ENCODE assay signal across 22 mouse cellular contexts in genomic region chr1:36522210-36522609, GRCm38 (mm10). TPM values are rescaled to one million over a fixed set of nuclear protein-coding genes. Genes with fewer than 3 reads are reported as not detected.
"Had no signal": no experiment of that assay in that cellular context is flagged by ENCODE, and none has a peak within 500 bp of the region (broad histone marks: within the 10 kb centered on the region; RNA-seq: fewer than 3 reads in every experiment).

No protein-coding gene starts in this region.

- ATAC-seq: midbrain, embryonic 15.5 days had no signal

- H3K9me3 ChIP-seq: liver, embryonic 13.5 days; midbrain, embryonic 15.5 days; neural tube, embryonic 12.5 days had no signal

- H3K4me2 ChIP-seq: liver, embryonic 13.5 days; midbrain, embryonic 11.5 days; midbrain, embryonic 15.5 days; neural tube, embryonic 12.5 days had no signal

- H3K27ac ChIP-seq: liver, embryonic 13.5 days had no signal

- H3K4me3 ChIP-seq: liver, embryonic 13.5 days; midbrain, embryonic 15.5 days; neural tube, embryonic 12.5 days had no signal

- DNase-seq: kidney, adult 18-20 months; kidney, adult 9 months; kidney, postnatal 14 days; kidney, postnatal 4 days; left cerebral cortex, postnatal 4 days; liver, embryonic 13.5 days; lung, adult 2 months; lung, postnatal 14 days; lung, postnatal 4 days; thymus, postnatal 25 days had no signal

- H3K27me3 ChIP-seq: liver, embryonic 13.5 days; midbrain, embryonic 15.5 days; neural tube, embryonic 12.5 days had no signal

- H3K9ac ChIP-seq: liver, embryonic 13.5 days; midbrain, embryonic 15.5 days; neural tube, embryonic 12.5 days had no signal

RNA-seq across cellular contexts. Expression of gene Gm42417, which starts 17.0 kb away (rescaled TPM):
- total RNA-seq: layer of hippocampus, adult 18-20 months; layer of hippocampus, postnatal 14 days; left cerebral cortex, adult 8-10 months; left cerebral cortex, postnatal 14 days; left cerebral cortex, postnatal 4 days; liver, adult 2 months; neutrophil, adult 5-6 weeks had no signal
- polyA plus RNA-seq: liver, adult 2 months; liver, embryonic 13.5 days; liver, embryonic 16.5 days; lung, adult 2 months; midbrain, embryonic 11.5 days; neural tube, embryonic 12.5 days; small intestine, adult 2 months; spleen, adult 2 months had no signal

RNA-seq across cellular contexts. Expression of gene Sema4c, which starts 35.9 kb away (rescaled TPM):
- total RNA-seq: neutrophil, adult 5-6 weeks had no signal
